Mouse (Mus musculus) midbrain, embryonic 13.5 days (tissue): Measurements from ENCODE around the gene Mcf2l. TPM values are rescaled to one million over a fixed set of nuclear protein-coding genes. Genes with fewer than 3 reads are reported as not detected.

Experiments used
- ATAC-seq: fragments of 200-750 bp; cut with Nextera tagmentation; 2 replicates; pipeline ENCODE4 v1.8.0; 2017; ENCODE audit warnings: mild to moderate bottlenecking, moderate TSS enrichment, moderate library complexity
- H3K27ac ChIP-seq: fragments of 300-500 bp; sonication (generic); 2 replicates; pipeline ENCODE4 v1.5.1; 2015; ENCODE audit warnings: inconsistent platforms, mild to moderate bottlenecking, moderate library complexity
- H3K27me3 ChIP-seq: fragments of 300-500 bp; sonication (generic); 2 replicates; pipeline ENCODE4 v1.6.1; 2015; ENCODE audit warnings: mild to moderate bottlenecking, inconsistent platforms
- H3K36me3 ChIP-seq: fragments of 300-500 bp; sonication (generic); 2 replicates; pipeline ENCODE4 v1.6.1; 2015; ENCODE audit warnings: mild to moderate bottlenecking, inconsistent platforms
- H3K4me1 ChIP-seq: fragments of 300-500 bp; sonication (generic); replicated peaks from 2 replicates; pipeline ENCODE4 v1.6.1; 2015; ENCODE audit warnings: inconsistent platforms
- H3K4me2 ChIP-seq: fragments of 300-500 bp; sonication (generic); replicated peaks from 2 replicates; pipeline ENCODE4 v1.6.1; 2015; ENCODE audit warnings: moderate library complexity, mild to moderate bottlenecking, inconsistent platforms
- H3K4me3 ChIP-seq: fragments of 300-500 bp; sonication (generic); replicated peaks from 2 replicates; pipeline ENCODE4 v1.5.1; 2015; ENCODE audit warnings: mild to moderate bottlenecking, inconsistent platforms
- H3K9ac ChIP-seq: fragments of 300-500 bp; sonication (generic); replicated peaks from 2 replicates; pipeline ENCODE4 v1.6.1; 2015; ENCODE audit warnings: mild to moderate bottlenecking, inconsistent platforms
- H3K9me3 ChIP-seq: fragments of 300-500 bp; sonication (generic); 2 replicates; pipeline ENCODE4 v1.6.1; 2016; ENCODE audit warnings: mild to moderate bottlenecking, inconsistent platforms
- WGBS: fragments of 180-500 bp; shearing (Covaris S2); methylation state at CpG from one replicate; pipeline ENCODE4 v1.1.7; 2015; 5-methylcytosine and 5-hydroxymethylcytosine counted together
- polyA plus RNA-seq: library from polyadenylated mRNA; unstranded; fragments of >200 nt; fragmentation: Nextera tagmentation; extraction: Ambion mirVana; gene quantifications from 2 replicates; pipeline ENCODE4 v1.2.1, GENCODE M21; 2015

The Mcf2l gene
- polyA plus RNA-seq, 1 experiment from 2014 or later = 130 TPM

DNA sequence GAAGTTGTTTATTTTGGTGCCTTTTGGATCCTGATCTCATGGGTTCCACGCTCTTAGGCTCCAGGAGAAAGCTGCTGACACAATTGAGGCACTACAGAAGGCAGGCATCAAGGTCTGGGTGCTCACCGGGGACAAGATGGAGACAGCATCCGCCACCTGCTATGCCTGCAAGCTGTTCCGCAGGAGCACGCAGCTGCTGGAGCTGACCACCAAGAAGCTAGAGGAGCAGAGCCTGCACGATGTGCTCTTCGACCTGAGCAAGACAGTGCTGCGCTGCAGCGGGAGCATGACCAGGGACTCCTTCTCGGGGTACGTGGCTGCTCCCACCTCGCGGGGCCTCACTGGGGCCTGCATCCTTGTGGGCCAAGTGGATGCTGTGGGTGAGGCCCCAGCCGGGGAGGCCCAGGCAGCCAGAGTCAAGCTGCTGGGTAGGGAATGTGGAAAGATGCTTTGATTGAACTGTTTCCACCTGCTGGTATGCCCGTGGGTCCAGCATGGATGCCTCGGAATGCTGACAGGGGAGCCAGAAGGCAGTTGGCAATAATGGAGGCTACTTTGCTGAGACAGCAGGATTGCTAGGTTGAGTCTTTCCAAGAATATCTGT, 29.2 kb upstream of the Mcf2l start:
- WGBS = 93% methylated on average over 16 of the region's 16 CpGs
- peaks cover 72% of the 10 kb centered on the region for H3K36me3 ChIP-seq
- no peaks in the 10 kb centered on the region for H3K27me3 ChIP-seq
- no peaks in the 10 kb centered on the region for H3K9me3 ChIP-seq
- H3K4me3 ChIP-seq = no peak overlapping the region
- H3K9ac ChIP-seq = no peak overlapping the region
- no peak overlapping the region for H3K4me2 ChIP-seq
- no peak overlapping the region for H3K27ac ChIP-seq
- H3K4me1 ChIP-seq = no peaks in the 10 kb centered on the region
- ATAC-seq = no peak

DNA sequence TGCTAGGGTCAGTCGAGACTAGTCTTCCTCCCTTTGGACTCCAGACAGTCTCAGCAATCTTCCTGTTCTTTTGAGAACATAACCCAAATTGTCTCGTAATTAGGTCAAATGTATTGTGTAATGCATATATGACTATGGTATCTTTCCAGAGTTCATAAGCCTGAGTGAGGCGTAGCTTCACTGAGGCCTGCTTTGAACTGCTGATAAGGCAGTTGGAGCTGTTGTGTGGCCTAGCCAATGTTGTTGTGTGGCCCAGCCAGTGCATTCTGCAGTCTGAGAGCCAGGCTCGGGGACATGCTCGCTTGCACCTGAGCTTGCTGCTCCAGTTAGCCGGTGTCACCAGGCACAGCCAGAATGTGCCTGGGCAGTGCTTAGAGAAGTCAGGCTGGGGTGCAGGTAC, 27.2 kb upstream of the Mcf2l start:
- WGBS = 91% methylated on average over 6 of the region's 6 CpGs

DNA sequence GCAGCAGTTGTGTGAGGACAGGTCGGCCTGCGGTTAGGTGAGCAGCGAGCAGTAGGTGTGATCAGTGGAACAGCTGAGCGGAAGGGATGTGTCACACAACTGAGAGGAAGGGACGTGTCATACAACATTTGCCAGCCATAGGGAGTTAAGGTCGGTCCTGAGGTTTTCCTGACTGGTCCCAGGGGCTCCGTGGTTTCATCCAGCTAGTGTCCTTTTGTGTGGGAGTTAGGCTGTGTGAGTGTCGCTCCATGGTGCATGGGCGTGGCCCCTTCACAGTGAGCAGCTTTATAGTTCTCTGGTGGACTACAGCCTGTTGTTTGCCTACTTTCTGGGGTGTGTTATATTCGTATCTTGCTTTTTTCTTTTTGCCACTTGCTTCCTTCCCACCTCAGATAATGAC, 22.4 kb upstream of the Mcf2l start:
- no peak for ATAC-seq
- Histone ChIP-seq H3K4me3 (no peak overlapping the region), H3K4me2 (no peak overlapping the region), H3K9ac (no peak overlapping the region), H3K9me3 (no peaks in the 10 kb centered on the region), H3K27ac (no peak overlapping the region), H3K4me1 (no peaks in the 10 kb centered on the region), H3K27me3 (no peaks in the 10 kb centered on the region), H3K36me3 (peaks cover 57% of the 10 kb centered on the region)
- 90% methylated on average over 10 of the region's 10 CpGs for WGBS

More for the DNA sequence above, 27.2 kb upstream of the Mcf2l start:
- Histone ChIP-seq H3K4me2 (no peak overlapping the region), H3K9me3 (no peaks in the 10 kb centered on the region), H3K4me3 (no peak overlapping the region), H3K4me1 (no peaks in the 10 kb centered on the region), H3K27ac (no peak overlapping the region), H3K9ac (no peak overlapping the region), H3K36me3 (peaks cover 85% of the 10 kb centered on the region), H3K27me3 (no peaks in the 10 kb centered on the region)
- ATAC-seq = no peak

DNA sequence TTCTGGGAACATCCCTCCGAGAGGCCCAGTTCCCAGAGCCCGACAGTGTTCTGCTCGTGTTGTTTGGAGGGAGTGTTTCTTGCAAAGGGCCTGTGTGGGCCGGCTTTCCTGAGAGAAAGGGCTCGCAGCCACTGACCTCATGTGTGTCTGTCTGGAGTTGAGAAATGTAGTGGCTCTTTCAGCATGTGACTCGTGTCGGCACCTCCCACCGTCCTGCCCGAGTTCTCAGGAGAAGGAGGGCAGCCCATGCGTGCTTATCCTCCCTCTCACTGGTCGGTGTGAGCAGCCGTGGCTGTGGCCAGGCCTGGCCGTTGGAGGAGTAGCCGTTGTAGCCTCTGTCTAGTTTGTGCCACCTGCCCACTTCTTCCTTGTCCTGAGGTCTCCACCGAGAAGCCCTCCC, 17.6 kb upstream of the Mcf2l start:
- no peak overlapping the region for H3K9ac ChIP-seq
- H3K27me3 ChIP-seq = no peaks in the 10 kb centered on the region
- H3K9me3 ChIP-seq = no peaks in the 10 kb centered on the region
- H3K4me3 ChIP-seq = no peak overlapping the region
- no peak for ATAC-seq
- H3K4me1 ChIP-seq = no peaks in the 10 kb centered on the region
- 77% methylated on average over 15 of the region's 15 CpGs for WGBS
- H3K4me2 ChIP-seq = no peak overlapping the region
- H3K27ac ChIP-seq = no peak overlapping the region
- peaks cover 58% of the 10 kb centered on the region for H3K36me3 ChIP-seq

DNA sequence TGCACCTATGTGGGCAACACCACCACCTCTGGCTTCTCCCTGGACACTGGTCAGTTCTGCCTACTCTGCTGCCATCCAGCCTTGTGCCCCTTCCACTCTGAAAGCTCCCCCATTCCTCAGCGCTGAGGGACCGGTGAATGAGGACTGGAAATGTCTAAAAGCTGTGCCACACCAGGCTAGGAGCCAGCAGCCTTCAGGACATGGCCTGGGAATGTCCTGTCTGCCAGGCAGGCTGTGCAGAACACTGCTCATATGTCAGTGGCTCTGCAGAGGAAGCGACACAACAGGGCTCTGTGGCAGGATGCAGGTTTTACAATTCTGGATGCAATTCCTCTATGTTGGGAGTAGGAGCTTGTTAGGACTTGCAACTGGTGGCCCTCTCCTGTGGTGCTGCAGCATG, 10.5 kb upstream of the Mcf2l start:
- no peak for ATAC-seq
- no peaks in the 10 kb centered on the region for H3K27me3 ChIP-seq
- peaks cover 77% of the 10 kb centered on the region for H3K36me3 ChIP-seq
- no peak overlapping the region for H3K27ac ChIP-seq
- no peaks in the 10 kb centered on the region for H3K9me3 ChIP-seq
- no peaks in the 10 kb centered on the region for H3K4me1 ChIP-seq
- H3K4me2 ChIP-seq = no peak overlapping the region
- no peak overlapping the region for H3K4me3 ChIP-seq
- 90% methylated on average over 3 of the region's 3 CpGs for WGBS
- no peak overlapping the region for H3K9ac ChIP-seq

DNA sequence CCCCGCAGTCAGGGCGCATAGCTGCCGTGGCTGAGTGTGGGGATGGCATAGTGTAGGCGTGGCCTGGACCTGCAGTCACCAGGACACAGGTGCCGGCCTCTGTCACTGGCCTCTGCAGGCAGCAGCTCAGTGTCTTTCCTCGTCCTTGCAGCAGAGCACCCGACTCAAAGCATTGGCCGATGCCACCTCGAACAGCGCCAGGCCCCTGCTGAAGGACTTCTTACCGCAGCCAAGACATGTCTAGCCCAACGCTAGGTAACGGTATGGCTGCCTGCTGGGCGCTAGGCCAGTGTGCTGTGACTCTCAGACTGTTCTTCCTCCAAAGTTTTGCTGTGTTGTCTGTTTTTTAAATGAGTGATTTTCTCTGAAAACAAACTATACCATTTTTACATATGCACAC, 10.0 kb upstream of the Mcf2l start:
- no peak overlapping the region for H3K4me2 ChIP-seq
- H3K9me3 ChIP-seq = no peaks in the 10 kb centered on the region
- no peaks in the 10 kb centered on the region for H3K4me1 ChIP-seq
- no peaks in the 10 kb centered on the region for H3K27me3 ChIP-seq
- H3K4me3 ChIP-seq = no peak overlapping the region
- 83% methylated on average over 14 of the region's 14 CpGs for WGBS
- peaks cover 72% of the 10 kb centered on the region for H3K36me3 ChIP-seq
- H3K9ac ChIP-seq = no peak overlapping the region
- no peak for ATAC-seq
- H3K27ac ChIP-seq = no peak overlapping the region

DNA sequence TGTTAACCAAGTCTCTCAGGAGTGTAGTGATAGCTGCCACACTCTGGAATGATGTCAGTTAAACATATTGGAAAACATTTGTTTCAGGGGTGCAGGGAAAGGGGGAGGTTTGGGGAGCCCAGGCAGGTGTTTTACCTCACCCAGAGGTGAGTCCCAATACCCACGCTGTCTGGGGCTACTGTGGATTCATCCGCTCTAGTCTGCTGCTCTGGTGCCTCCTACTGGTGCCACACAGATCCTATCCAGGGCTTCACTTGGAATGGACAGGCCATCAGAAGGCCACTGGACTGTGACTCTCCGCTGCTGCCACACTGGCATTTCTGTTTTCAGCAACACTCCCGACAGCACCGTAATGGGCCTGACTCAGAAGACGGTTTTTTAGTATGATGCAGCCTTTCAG, 7.8 kb upstream of the Mcf2l start:
- Histone ChIP-seq H3K9ac (no peak overlapping the region), H3K27ac (no peak overlapping the region), H3K4me3 (no peak overlapping the region), H3K27me3 (no peaks in the 10 kb centered on the region), H3K4me1 (peaks cover 12% of the 10 kb centered on the region), H3K36me3 (peaks cover 52% of the 10 kb centered on the region), H3K9me3 (no peaks in the 10 kb centered on the region), H3K4me2 (no peak overlapping the region)
- no peak for ATAC-seq
- WGBS = 68% methylated on average over 6 of the region's 6 CpGs

DNA sequence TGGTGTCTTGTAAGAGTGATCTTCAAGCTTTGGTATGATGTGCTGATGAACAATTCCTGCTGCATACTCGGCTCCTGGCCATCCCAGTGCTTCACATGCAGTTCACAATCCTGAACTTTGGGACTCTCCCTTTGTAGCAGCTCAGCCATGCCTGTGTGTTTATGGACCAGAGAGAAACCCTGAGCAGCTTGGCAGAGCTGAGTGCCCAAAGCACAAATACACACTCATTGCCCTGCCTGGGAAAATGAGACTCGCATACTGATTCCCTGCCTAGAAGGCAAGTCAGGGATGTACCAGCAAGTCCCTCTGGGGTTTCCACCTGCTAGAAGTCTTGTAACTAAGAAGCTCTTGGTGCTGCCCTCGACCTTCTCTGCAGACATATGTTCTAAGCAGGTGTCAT, 3.9 kb upstream of the Mcf2l start:
- Histone ChIP-seq H3K4me3 (no peak overlapping the region), H3K9ac (no peak overlapping the region), H3K27ac (no peak overlapping the region), H3K36me3 (peaks cover 19% of the 10 kb centered on the region), H3K27me3 (no peaks in the 10 kb centered on the region), H3K4me2 (no peak overlapping the region), H3K9me3 (no peaks in the 10 kb centered on the region), H3K4me1 (peaks cover 42% of the 10 kb centered on the region)
- no peak for ATAC-seq
- WGBS = 82% methylated on average over 3 of the region's 3 CpGs

DNA sequence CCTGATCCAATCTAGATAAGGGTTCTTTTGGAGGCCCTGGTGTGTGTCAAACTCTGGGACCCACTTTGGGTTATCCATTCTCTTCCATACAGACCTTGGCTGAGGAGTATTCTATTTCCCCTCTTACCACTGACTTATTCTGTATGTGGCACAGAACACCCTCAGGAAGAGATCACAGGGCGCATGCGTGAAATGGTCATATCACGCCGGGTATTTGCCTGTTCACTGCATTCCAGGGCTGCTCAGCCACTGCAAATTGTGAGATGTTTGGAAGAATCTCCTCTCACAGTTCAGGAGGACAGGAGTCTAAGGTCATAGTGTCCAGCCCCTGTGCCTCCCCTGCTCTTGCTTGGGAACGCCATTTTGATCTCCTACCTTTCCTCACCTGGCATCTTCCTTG, 3.0 kb upstream of the Mcf2l start:
- Histone ChIP-seq H3K4me3 (no peak overlapping the region), H3K36me3 (peaks cover 9% of the 10 kb centered on the region; the same call in 1 of the 2 replicates), H3K4me1 (peaks cover 52% of the 10 kb centered on the region), H3K27ac (peak overlapping the region; percentile 83), H3K4me2 (no peak overlapping the region), H3K9me3 (no peaks in the 10 kb centered on the region), H3K9ac (no peak overlapping the region), H3K27me3 (no peaks in the 10 kb centered on the region)
- no peak for ATAC-seq
- 85% methylated on average over 5 of the region's 5 CpGs for WGBS

DNA sequence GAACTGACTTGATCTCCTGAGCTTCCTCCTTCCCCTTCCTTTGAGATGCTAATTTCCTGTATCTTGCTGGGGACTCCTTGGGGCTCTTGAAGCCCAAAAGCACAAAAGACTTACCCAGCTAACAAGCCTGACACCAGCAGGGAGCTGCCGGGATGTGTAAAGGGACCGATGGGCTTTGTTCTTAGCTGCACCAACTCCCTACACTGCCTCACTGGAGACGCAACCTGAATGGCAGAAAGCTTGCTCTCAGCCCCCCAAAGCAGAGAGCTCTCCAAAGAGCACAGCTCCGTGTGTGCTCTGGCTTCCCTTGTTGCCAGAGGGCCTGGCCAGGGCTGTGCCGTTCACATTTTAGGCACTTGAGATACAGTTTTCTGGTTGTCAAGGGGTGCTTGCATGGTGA, 2.1 kb upstream of the Mcf2l start:
- Histone ChIP-seq H3K4me1 (peaks cover 60% of the 10 kb centered on the region), H3K27me3 (no peaks in the 10 kb centered on the region), H3K27ac (peak overlapping the region; percentile 83), H3K36me3 (peaks cover 3% of the 10 kb centered on the region; the same call in 1 of the 2 replicates), H3K4me2 (0 out of 2 replicates have a peak overlapping the region, but pooled peaks have one; percentile 7), H3K4me3 (no peak overlapping the region), H3K9me3 (no peaks in the 10 kb centered on the region), H3K9ac (peak overlapping the region; percentile 45; the same call in 1 of the 2 replicates)
- under 1% methylated on average over 5 of the region's 5 CpGs for WGBS
- peak; percentile 75 for ATAC-seq

DNA sequence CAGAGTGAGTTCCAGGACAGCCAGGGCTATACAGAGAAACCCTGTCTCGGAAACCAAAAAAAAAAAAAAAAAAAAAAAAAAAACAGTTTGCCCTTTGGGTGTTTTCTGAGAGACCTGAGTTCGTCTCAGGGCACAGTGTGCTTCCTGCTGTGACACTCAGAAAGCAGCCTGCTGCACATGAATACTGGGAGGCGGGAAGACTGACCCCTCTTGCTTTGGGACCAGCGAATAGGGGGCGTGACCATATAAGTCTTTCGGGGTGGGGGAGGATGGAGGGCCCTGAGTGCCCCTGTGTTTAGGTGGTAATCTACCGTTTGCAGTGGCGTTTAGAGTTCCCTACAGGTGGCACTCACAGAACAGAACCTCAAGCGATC, 636 bp upstream of the Mcf2l start:
- Histone ChIP-seq H3K4me1 (peaks cover 65% of the 10 kb centered on the region), H3K27ac (0 out of 2 replicates have a peak overlapping the region, but pooled peaks have one; percentile 70), H3K36me3 (no peaks in the 10 kb centered on the region), H3K4me3 (peak overlapping the region; percentile 58), H3K4me2 (peak overlapping the region; percentile 75), H3K9me3 (no peaks in the 10 kb centered on the region), H3K27me3 (no peaks in the 10 kb centered on the region), H3K9ac (peak overlapping the region; percentile 68)
- ATAC-seq = no peak
- WGBS = 5% methylated on average over 8 of the region's 9 CpGs

DNA sequence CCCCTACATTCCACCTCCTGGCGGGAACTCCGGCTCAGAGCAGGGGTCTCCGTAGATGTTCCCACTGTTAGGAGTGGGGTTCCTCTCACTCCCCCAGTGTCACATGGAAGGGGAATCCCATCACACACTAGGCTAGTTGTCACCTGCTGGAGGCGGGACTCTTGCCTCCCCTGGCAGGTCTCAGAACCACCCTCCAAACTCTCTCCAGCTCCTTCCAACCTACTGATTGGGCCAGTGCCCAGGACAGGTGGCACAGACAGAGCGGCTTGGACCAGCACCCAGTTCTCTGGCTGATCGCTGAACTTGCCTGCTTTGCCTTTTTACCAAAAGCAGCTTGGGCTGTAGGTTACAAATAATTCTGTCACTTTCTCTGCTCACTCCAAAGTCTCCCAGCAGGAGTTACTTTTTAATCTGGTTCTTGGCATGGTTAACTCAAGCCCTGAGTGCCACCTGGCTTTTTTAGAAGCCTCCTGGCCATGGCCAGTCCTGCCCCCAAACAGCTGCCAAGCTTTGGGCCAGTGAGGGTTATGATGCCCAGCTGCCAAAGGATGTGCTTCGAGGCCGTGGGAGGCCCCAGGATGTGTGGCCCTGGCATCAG, 687 bp downstream of the Mcf2l start:
- no peaks in the 10 kb centered on the region for H3K9me3 ChIP-seq
- 19% methylated on average over 8 of the region's 8 CpGs for WGBS
- H3K4me3 ChIP-seq = peak overlapping the region; percentile 58
- no peaks in the 10 kb centered on the region for H3K36me3 ChIP-seq
- peaks cover 64% of the 10 kb centered on the region for H3K4me1 ChIP-seq
- ATAC-seq = peak; percentile 48
- peak overlapping the region; percentile 70; the same call in 1 of the 2 replicates for H3K27ac ChIP-seq
- H3K4me2 ChIP-seq = peak overlapping the region; percentile 75
- no peaks in the 10 kb centered on the region for H3K27me3 ChIP-seq
- peak overlapping the region; percentile 68 for H3K9ac ChIP-seq
